Mouse (Mus musculus) gastrocnemius, adult 8-10 months (tissue): ENCODE measurements around the gene Med19. TPM values are rescaled to one million over a fixed set of nuclear protein-coding genes. Genes with fewer than 3 reads are reported as not detected.

Source experiments
- DNase-seq, 2 experiments: peaks; one replicate each; pipeline ENCODE4 v3.0.0; 2022; ENCODE audit warnings: low spot score in 2 of 2
- total RNA-seq, 4 experiments: library from RNA; stranded (reverse); gene quantifications; 2 replicates each; pipeline ENCODE4 v1.2.4; 2022

Gene Med19
- total RNA-seq, result 1 to 10 TPM; 6.0 to 8.0 (median 6.9) TPM

GRCm38 (mm10) chr2:84677968-84678880, at the start of gene Med19, which contains the start of gene Gm28635:
Gene Med19, plus strand, starts transcription at chr2:84678402.
Gene Gm28635, minus strand, starts transcription at chr2:84678041.
- peak; percentile 85 to 92 for DNase-seq

GRCm38 (mm10) chr2:84632001-84632400, 46.2 kb upstream of the Med19 start:
- no peak for DNase-seq

GRCm38 (mm10) chr2:84632999-84633398, 45.2 kb upstream of the Med19 start:
- no peak for DNase-seq

GRCm38 (mm10) chr2:84634006-84634405, 44.2 kb upstream of the Med19 start:
- no peak for DNase-seq

- no peak for DNase-seq
Measured at GRCm38 (mm10) chr2:84634934-84635482, 43.2 kb upstream of the Med19 start.

GRCm38 (mm10) chr2:84635611-84636010, 42.6 kb upstream of the Med19 start:
- DNase-seq, result peak; percentile 67 to 81

GRCm38 (mm10) chr2:84636231-84636741, 41.9 kb upstream of the Med19 start:
- no peak for DNase-seq

- DNase-seq, result no peak
Measured at GRCm38 (mm10) chr2:84637452-84638165, 40.6 kb upstream of the Med19 start.

GRCm38 (mm10) chr2:84638428-84639220, 39.6 kb upstream of the Med19 start:
- DNase-seq, result no peak

GRCm38 (mm10) chr2:84640833-84641232, 37.4 kb upstream of the Med19 start:
- DNase-seq, result no peak

GRCm38 (mm10) chr2:84646138-84646537, 32.1 kb upstream of the Med19 start:
- DNase-seq, result no peak

- DNase-seq, result no peak
Measured at GRCm38 (mm10) chr2:84647051-84647568, 31.1 kb upstream of the Med19 start.

GRCm38 (mm10) chr2:84648369-84648768, 29.8 kb upstream of the Med19 start:
- no peak for DNase-seq

- no peak for DNase-seq
Measured at GRCm38 (mm10) chr2:84649674-84650073, 28.5 kb upstream of the Med19 start.

- DNase-seq, result peak; percentile 74 to 86
Measured at GRCm38 (mm10) chr2:84650464-84651195, 27.6 kb upstream of the Med19 start, which contains the start of gene Ctnnd1. Gene Ctnnd1, minus strand, starts transcription at chr2:84650765.

GRCm38 (mm10) chr2:84653354-84653753, 24.8 kb upstream of the Med19 start:
- DNase-seq, result no peak

GRCm38 (mm10) chr2:84655864-84656263, 22.3 kb upstream of the Med19 start:
- no peak for DNase-seq

GRCm38 (mm10) chr2:84658806-84659205, 19.4 kb upstream of the Med19 start, which contains the start of gene Btbd18:
Gene Btbd18, plus strand, starts transcription at chr2:84659079.
- DNase-seq, result no peak

GRCm38 (mm10) chr2:84660253-84660652, 17.9 kb upstream of the Med19 start:
- DNase-seq, result no peak

- no peak for DNase-seq
Measured at GRCm38 (mm10) chr2:84662866-84663265, 15.3 kb upstream of the Med19 start.
